Mouse (Mus musculus) liver, embryonic 14.5 days (tissue): Measurements from ENCODE around the gene Sh3pxd2a. TPM values are rescaled to one million over a fixed set of nuclear protein-coding genes. Genes with fewer than 3 reads are reported as not detected.
A peak's percentile ranks its signal among the peaks of the same experiment; 100 is the strongest.

ENCODE experiments used
- ATAC-seq: fragments of 200-750 bp; cut with Nextera tagmentation; 2 replicates; pipeline ENCODE4 v1.8.0; 2017; ENCODE audit warnings: moderate number of reproducible peaks, mild to moderate bottlenecking, moderate library complexity; ENCODE audit not compliant: insufficient read depth
- DNase-seq, 3 experiments: peaks; one replicate each; pipeline ENCODE4 v3.0.0-alpha.2; 2012 to 2013; ENCODE audit warnings: low read depth in 3 of 3, low spot score in 3 of 3
- H3K27ac ChIP-seq: fragments of 300-500 bp; sonication (generic); 2 replicates; pipeline ENCODE4 v1.5.1; 2014; ENCODE audit warnings: moderate library complexity, mild to moderate bottlenecking, control low read depth, inconsistent platforms
- H3K27me3 ChIP-seq: fragments of 300-500 bp; sonication (generic); 2 replicates; pipeline ENCODE4 v1.6.1; 2014; ENCODE audit warnings: mild to moderate bottlenecking, low read length, moderate library complexity; ENCODE audit not compliant: control insufficient read depth, insufficient read depth
- H3K36me3 ChIP-seq: fragments of 300-500 bp; sonication (generic); replicated peaks from 2 replicates; pipeline ENCODE4 v1.6.1; 2014; ENCODE audit warnings: low read depth; ENCODE audit not compliant: control insufficient read depth, insufficient read depth
- H3K4me1 ChIP-seq, 2 experiments: fragments of 200-500 bp in 1 of 2; fragments of 300-500 bp in 1 of 2; sonication (generic) in 1 of 2; replicated peaks; 2 replicates each; pipeline ENCODE4 v1.6.1; 2012 to 2014; ENCODE audit warnings: antibody characterized with exemption in 1 of 2, inconsistent platforms in 1 of 2, low read length in 1 of 2; ENCODE audit not compliant: control insufficient read depth in 2 of 2, insufficient read depth in 2 of 2
- H3K4me2 ChIP-seq: fragments of 300-500 bp; sonication (generic); 2 replicates; pipeline ENCODE4 v1.6.1; 2014; ENCODE audit warnings: low read depth, mild to moderate bottlenecking, control low read depth, moderate library complexity
- H3K4me3 ChIP-seq, 2 experiments: fragments of 200-500 bp in 1 of 2; fragments of 300-500 bp in 1 of 2; sonication (generic) in 1 of 2; 2 replicates each; pipeline ENCODE4 v1.5.1; 2012 to 2014; ENCODE audit warnings: low read depth in 2 of 2, low read length in 2 of 2, mild to moderate bottlenecking in 2 of 2, control low read depth in 1 of 2, inconsistent platforms in 1 of 2, moderate library complexity in 1 of 2; ENCODE audit not compliant: insufficient read depth in 1 of 2
- H3K9ac ChIP-seq: fragments of 300-500 bp; sonication (generic); replicated peaks from 2 replicates; pipeline ENCODE4 v1.6.1; 2014; ENCODE audit warnings: mild to moderate bottlenecking, control low read depth, moderate library complexity
- H3K9me3 ChIP-seq: fragments of 300-500 bp; sonication (generic); 2 replicates; pipeline ENCODE4 v1.6.1; 2016; ENCODE audit warnings: low read length, mixed read lengths; ENCODE audit not compliant: control insufficient read depth
- CTCF ChIP-seq: IDR thresholded peaks from 2 replicates; pipeline ENCODE4 v1.5.1; 2016; ENCODE audit warnings: antibody characterized with exemption, low read depth, control low read depth
- EP300 ChIP-seq: IDR thresholded peaks from 2 replicates; pipeline ENCODE4 v1.6.1; 2016; ENCODE audit warnings: antibody characterized with exemption, low read depth
- WGBS: fragments of 180-500 bp; shearing (Covaris S2); extraction: QIAGEN DNeasy Blood & Tissue Kit; methylation state at CpG from one replicate; pipeline ENCODE4 v1.1.7; 2014; ENCODE audit not compliant: insufficient replicate concordance; 5-methylcytosine and 5-hydroxymethylcytosine counted together
- polyA plus RNA-seq, 2 experiments: library from polyadenylated mRNA; depleted of rRNA in 1 of 2; stranded (reverse) in 1 of 2; unstranded in 1 of 2; fragments of >200 nt; fragmentation: Nextera tagmentation in 1 of 2; extraction: Ambion mirVana in 1 of 2; gene quantifications; 2 replicates each; pipeline versions ENCODE4 v1.2.1 to v1.2.3; 2012 to 2014

The Sh3pxd2a gene
- polyA plus RNA-seq, 2 experiments: 0.50 to 1.6 TPM

DNA sequence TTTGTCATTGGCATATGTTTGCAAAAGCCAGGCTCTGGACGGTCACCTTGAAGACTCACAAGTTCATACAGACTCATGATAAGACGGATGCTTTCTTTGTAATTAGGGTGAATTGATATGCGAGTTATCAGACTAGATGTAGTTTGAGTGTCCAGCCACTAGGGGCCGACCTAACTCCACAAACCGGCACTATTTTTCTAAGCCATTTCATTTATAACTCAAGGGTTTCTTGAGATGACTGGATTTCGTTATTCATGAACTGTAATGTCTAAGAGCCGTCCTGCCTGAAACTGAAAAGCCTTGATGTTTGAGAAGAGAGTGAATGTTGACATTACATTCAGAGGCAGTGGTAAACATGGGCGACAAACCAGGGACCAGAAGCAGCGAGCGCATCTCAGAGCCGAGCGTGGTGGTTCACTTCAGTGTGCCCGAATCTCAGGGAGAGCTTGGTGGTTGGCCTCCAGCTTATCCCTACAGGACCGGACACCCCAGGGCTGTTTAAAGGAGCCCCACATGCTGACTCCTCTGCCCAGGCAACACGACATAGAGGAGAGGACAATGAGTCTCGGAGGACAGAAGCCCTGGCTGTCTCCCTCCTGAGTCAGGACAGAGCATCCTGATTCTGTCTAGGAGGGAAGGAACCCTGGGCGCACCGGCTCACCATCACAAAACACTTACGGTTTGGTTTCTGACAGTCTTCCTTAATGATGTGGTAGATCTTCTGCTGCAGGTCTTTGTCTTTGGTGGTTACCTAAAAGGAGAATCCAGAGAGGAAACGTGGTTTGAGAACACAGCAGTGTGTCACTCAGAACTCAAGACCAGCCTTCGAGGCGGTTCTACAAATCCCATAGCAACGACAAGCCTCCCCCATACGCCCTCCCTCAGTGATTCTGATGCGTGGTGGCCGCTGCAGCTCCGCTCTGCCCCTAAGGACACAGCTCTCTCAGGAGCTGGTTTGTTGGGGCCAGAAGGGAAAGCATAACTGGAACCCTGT is 43.2 kb upstream of the Sh3pxd2a start:
- H3K4me1 ChIP-seq: peaks cover 36 to 42% of the 10 kb centered on the region in 2 experiments
- H3K9ac ChIP-seq: peak overlapping the region; percentile 34
- DNase-seq (peak in 1 of 3 experiments; percentile 54), ATAC-seq (no peak)
- H3K27me3 ChIP-seq: no peaks in the 10 kb centered on the region
- H3K36me3 ChIP-seq: no peaks in the 10 kb centered on the region
- peak overlapping the region; percentile 54 for H3K4me2 ChIP-seq
- peak overlapping the region in 1 of 2 experiments; percentile 4; a peak in 1 of 4 replicates for H3K4me3 ChIP-seq
- H3K27ac ChIP-seq: no peak overlapping the region
- TF ChIP-seq EP300 (no peak), CTCF (peak; percentile 89)
- H3K9me3 ChIP-seq: no peaks in the 10 kb centered on the region
- whole genome bisulfite sequencing: 23% methylated on average over 27 of the region's 27 CpGs

DNA sequence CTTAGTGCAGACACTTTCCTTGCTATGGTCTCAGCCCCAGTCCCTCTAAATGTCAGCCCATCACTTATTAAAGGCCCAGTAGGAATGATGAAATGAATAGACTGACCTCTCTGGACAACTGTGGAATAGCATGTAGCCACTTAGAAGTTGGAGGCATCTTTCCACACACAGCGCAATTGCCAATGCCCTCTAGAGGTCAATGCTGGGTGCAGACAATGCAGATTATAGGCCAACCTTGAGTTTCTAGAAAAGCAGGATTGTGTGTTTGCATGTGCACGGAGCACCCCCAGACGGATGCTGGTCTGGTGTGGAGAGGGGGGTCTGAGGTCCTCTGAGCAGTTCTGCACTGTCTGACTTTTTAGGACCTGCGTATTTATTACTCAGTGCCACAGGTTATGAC is 39.4 kb upstream of the Sh3pxd2a start:
- no peaks in the 10 kb centered on the region for H3K36me3 ChIP-seq
- 56% methylated on average over 4 of the region's 4 CpGs for WGBS
- H3K9me3 ChIP-seq: no peaks in the 10 kb centered on the region
- TF ChIP-seq EP300 (no peak), CTCF (peak; percentile 85)
- H3K4me1 ChIP-seq: peaks cover 12 to 14% of the 10 kb centered on the region in 2 experiments
- no peak overlapping the region for H3K4me3 ChIP-seq
- no peak overlapping the region for H3K9ac ChIP-seq
- ATAC-seq: 0 out of 2 replicates have a peak, but pooled peaks have one; percentile 41
- H3K27ac ChIP-seq: no peak overlapping the region
- DNase-seq: peak in 1 of 3 experiments; percentile 37
- no peak overlapping the region for H3K4me2 ChIP-seq
- H3K27me3 ChIP-seq: no peaks in the 10 kb centered on the region

DNA sequence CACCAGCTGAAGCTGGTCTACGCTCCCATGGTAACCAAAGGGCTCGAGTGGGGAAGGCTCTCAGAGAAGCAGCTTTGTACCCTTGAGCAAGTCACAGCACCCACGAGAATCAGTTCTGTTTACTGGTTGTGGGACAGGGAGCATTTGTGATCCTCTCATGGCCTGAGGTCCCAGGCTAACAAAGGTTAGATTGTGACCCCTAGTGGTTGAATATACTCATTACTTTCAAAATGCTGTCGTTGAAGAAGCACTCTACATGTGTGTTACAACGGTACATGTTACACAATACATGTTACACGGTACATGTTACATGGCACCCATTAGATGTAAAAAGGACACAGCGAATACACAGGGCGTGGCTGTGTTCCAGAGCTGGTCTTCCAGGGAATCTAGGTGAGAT is 38.4 kb upstream of the Sh3pxd2a start:
- WGBS: 47% methylated on average over 8 of the region's 8 CpGs
- no peak overlapping the region for H3K9ac ChIP-seq
- no peak overlapping the region for H3K27ac ChIP-seq
- no peaks in the 10 kb centered on the region for H3K36me3 ChIP-seq
- H3K4me3 ChIP-seq: no peak overlapping the region
- H3K27me3 ChIP-seq: no peaks in the 10 kb centered on the region
- ATAC-seq: no peak
- no peaks in the 10 kb centered on the region for H3K9me3 ChIP-seq
- peak; percentile 78 for TF ChIP-seq CTCF
- TF ChIP-seq EP300: no peak
- peak in 1 of 3 experiments; percentile 46 for DNase-seq
- no peak overlapping the region for H3K4me2 ChIP-seq
- peaks cover 2 to 3% of the 10 kb centered on the region in 2 experiments; a peak in 2 of 4 replicates for H3K4me1 ChIP-seq

DNA sequence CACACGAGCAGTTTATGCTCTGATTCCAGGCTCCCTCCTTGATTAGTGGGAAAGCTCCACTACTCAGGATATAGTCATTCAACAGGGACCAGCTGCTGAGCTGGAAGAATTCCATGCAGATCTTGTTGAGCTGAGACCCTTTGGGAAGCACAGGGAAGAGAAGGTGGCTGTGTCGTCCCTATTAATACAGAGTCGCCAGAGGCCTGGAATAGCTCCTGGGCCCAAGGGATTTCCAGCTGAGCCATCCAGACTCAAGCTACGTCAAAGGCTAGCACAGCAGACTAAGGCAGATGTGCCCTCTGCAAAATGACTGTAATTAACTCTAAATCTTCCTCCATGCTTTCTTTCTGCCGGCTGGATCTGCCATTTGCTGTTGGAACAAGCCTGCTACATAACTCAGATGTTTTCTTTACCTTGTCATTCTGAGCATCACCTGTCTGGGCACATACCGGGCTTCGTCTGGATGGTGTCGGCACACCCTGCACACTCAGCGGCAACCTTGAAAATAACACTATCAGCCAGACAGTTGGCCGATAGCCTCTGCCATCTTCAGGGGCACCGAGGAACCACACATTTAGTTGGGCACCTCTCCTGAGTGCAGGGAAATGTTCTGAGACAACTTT is 36.3 kb upstream of the Sh3pxd2a start:
- no peak for DNase-seq
- ATAC-seq: no peak
- Histone ChIP-seq H3K4me3 (no peak overlapping the region), H3K9ac (no peak overlapping the region), H3K4me1 (no peaks in the 10 kb centered on the region), H3K9me3 (no peaks in the 10 kb centered on the region), H3K27me3 (no peaks in the 10 kb centered on the region), H3K4me2 (no peak overlapping the region), H3K36me3 (no peaks in the 10 kb centered on the region), H3K27ac (no peak overlapping the region)
- 74% methylated on average over 11 of the region's 11 CpGs for WGBS
- no peak for TF ChIP-seq CTCF
- TF ChIP-seq EP300: no peak

DNA sequence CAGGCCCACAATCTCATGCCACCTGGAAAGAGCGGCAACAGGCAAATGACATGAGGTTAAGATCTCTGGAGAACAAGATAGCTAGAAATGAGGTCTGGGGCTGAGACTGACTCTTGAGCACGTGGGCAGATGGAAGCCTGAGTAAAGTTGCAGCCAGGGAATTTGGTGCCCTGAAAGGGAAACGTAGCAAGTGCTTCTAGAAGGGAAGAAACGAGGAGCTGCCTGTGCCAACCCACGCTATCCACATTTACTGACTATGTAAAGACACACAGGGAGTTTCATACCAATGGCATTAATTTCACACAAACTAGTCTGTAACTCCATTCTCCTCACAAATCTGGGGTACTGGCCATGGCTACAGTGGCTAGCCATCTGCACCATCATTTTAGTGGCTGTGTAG is 35.6 kb upstream of the Sh3pxd2a start:
- 71% methylated on average over 5 of the region's 5 CpGs for WGBS
- Histone ChIP-seq H3K4me3 (no peak overlapping the region), H3K36me3 (no peaks in the 10 kb centered on the region), H3K9me3 (no peaks in the 10 kb centered on the region), H3K9ac (no peak overlapping the region), H3K27ac (no peak overlapping the region), H3K4me2 (no peak overlapping the region), H3K27me3 (no peaks in the 10 kb centered on the region), H3K4me1 (no peaks in the 10 kb centered on the region)
- DNase-seq (no peak), ATAC-seq (no peak)
- no peak for TF ChIP-seq CTCF
- no peak for TF ChIP-seq EP300
